Mouse (Mus musculus) mesoderm, embryonic 11.5 days (tissue): Measurements from ENCODE around the gene Fcor.

Experiments used
- DNase-seq: peaks from one replicate; pipeline ENCODE4 v3.0.0-alpha.2; 2012; ENCODE audit warnings: low read depth, low spot score

Gene Fcor

GRCm38 (mm10) chr8:3671980-3672491, at the start of gene Fcor:
Gene Fcor (minus strand): TSS chr8:3672362.
- peak; percentile 86 for DNase-seq

DNA sequence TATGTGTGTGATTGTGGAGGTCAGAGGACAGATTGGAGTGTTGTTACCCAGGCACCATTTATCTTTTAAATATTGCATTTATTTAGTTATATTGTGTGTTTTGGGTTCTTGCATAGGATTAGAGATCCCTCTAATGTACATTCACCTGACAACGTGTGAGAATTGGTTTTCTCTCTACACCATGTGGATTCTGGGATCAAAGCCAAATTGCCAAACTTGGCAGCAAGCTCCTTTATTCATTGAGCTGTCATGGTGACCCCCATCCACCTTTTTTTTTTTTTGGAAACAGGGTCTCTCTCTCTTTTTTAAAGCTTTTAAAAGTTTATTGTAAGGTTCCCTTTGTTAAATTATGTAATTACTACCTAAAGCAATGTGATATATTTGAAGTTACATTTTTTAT, 48.9 kb upstream of the Fcor start:
- no peak for DNase-seq

DNA sequence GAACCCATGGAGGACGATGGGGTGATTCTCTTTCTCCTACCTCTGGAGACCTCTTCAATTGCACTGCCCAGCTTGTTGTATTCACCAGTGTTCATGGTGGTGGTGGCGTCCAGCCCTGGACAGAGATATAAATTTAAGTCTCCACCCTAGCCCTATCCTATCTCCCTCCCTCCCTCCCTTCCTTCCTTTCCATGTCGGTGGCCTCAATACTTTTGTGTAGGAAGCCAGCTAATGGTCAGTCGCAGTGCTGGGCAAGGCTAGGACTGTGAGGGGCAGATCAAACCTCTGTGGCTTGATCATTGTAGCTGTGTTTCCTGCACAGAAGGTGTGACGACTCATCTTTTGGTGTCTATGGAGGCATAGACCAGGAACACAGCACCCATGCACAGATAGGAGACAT, 48.4 kb upstream of the Fcor start, which contains the start of gene Clec4g:
Gene Clec4g (minus strand): TSS at position 101 of the 400 bp plus-strand sequence.
- DNase-seq = no peak

DNA sequence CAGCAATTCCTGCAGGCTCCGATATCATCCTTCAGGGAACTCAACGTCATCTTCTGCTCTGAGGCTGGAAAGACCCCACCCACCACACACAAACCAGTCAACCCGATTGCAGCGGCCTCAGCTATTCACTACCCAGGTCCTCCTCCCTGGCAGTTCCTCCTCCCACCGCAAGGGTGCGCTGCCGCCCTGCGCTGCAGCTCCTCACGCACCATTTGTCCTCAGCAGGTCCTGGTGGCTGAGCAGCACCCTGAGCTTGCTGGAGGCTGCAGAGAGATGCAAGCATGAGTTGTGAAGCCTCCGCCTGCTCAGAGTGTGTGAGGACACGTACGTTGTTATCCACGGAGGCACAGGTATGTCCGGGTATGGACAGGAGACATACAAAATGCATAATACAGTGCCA, 46.4 kb upstream of the Fcor start:
- DNase-seq = peak; percentile 78

- DNase-seq = no peak
These were observed 45.3 kb upstream of the Fcor start for GRCm38 (mm10) chr8:3717321-3717954.

GRCm38 (mm10) chr8:3711646-3712045, 39.5 kb upstream of the Fcor start:
- no peak for DNase-seq

DNA sequence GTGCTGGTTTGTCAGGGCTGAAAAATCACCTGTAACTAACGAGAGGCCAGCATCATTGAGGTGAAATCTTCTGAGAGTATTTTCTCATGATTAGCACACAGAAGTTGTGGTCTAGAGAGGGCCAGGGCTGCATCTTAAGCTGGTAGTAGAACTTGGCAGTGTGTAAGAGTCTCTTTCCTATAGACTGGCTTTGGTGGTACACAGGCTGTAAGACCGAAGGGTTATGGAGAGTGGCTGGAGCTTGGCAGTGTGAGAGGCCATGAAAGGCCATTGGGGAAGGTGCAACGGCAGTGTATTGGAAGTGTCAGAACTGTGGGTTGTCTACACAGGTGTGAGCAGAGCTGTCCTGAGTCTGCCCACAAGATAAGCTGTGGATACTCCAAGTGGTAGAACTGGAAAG, 38.1 kb upstream of the Fcor start:
- no peak for DNase-seq

GRCm38 (mm10) chr8:3707611-3708010, 35.4 kb upstream of the Fcor start:
- no peak for DNase-seq

GRCm38 (mm10) chr8:3705711-3706110, 33.5 kb upstream of the Fcor start:
- DNase-seq = peak; percentile 5

DNA sequence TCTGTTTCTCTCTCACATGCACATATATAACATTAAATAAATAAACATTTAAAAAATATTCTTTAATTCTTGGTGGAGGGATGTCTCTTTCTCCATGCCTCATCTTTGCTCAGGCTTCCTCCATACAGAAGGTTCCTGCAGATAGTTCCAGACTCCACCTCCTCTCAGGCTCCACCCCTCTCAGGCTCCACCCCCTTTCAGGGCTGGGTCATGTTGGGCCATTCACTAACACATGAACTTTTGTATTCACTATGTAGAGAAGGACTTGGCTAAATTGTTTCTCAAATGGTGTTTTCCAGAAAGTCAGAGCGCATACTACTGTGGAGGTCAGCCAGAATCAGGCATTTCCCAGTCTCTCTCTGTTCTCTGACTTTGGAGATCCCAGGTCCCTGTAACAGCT, 29.3 kb upstream of the Fcor start:
- DNase-seq = no peak

- no peak for DNase-seq
These were observed 22.0 kb upstream of the Fcor start, which contains the start of gene Fcer2a for GRCm38 (mm10) chr8:3694121-3694520. Gene Fcer2a (minus strand): TSS chr8:3694175.

- no peak for DNase-seq
These were observed 18.6 kb upstream of the Fcor start for GRCm38 (mm10) chr8:3690774-3691173.

DNA sequence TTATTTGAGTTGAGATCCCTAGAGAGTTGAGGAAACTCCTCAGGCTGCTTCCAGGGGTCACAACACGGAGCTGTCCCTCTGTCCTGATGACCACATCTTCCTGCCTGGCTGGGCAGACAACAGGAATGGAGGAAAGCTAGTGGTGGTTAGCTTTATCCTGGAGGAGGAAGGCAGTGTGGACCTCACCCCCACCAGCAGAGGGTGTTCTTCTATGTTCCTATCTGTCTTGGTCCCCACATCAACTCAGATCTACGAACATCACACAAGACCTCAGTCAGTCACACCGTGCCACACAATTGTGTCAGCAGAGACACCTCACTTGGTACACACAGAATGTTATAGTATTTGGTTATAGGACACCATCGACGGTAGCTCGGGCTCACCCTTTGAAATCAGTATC, 15.4 kb upstream of the Fcor start:
- no peak for DNase-seq

- no peak for DNase-seq
These were observed 13.3 kb upstream of the Fcor start for GRCm38 (mm10) chr8:3685422-3685821.

GRCm38 (mm10) chr8:3684530-3684929, 12.4 kb upstream of the Fcor start:
- DNase-seq = no peak

DNA sequence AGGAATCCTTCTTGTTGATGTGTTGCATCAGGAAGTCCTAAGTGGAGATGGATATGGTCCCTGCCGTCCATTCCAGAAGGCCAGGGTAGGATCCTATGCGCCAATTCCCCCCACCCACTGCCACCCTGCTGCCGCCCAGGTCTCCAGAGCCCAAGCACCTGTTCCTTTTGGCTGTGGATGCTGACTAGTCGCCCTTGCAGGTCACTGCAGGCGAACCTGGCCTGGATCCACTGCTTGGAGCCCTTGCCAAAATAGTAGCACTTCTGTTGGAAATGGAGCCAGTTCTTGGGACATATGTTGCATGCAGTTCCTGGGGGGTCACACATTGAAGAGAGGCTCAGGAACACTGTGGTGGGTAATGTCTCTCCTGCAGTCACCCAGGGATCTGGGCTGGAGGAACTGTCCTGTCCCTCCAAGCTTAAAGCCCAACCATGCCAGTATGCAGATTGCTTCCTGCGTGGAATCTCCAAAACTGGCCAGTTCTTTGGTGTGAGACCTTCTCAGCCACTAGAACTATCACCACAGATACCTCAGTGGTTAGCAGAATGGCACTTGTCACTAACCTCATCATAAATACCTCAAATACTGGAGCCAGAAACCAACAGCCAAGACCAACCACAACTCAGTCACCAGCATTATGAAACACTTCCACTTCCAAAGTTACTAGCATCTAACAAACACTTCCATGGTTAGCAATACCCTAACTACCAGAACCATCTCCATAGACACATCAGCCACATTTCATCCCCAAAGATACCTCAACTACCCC, 11.4 kb upstream of the Fcor start:
- DNase-seq = no peak

GRCm38 (mm10) chr8:3682435-3682834, 10.3 kb upstream of the Fcor start:
- DNase-seq = no peak

GRCm38 (mm10) chr8:3679656-3680055, 7.5 kb upstream of the Fcor start:
- DNase-seq = no peak

GRCm38 (mm10) chr8:3679236-3679635, 7.1 kb upstream of the Fcor start:
- DNase-seq = no peak

- no peak for DNase-seq
These were observed 6.7 kb upstream of the Fcor start for GRCm38 (mm10) chr8:3678831-3679230.

DNA sequence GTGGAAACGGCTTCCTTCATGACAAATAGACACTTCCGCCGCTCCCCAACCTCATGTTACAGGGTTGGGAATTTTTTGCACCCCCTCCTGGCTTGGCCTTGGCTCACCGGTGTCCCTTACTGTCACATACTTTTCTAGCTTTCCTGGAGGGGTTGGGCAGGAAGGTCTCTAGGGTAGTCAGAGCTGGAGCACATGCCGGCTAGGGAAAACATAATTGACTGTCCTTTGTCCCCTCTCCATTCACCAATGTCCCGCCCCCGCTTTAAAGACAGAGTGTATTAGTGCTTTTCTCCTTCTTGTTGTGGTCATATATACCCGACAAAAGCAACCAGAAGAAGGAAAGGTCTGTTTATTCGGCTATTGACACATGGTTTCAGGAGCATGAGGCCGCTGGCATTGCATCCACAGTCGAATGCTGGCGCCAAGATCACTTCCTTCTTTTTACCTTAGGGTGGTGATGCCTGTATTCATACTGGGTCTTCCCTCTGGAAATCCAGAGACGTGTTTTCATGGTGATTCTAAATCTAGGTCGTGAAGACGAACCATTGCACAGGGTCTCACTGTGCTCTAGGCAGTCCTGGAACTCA, 4.9 kb upstream of the Fcor start:
- peak; percentile 25 for DNase-seq

GRCm38 (mm10) chr8:3676131-3676992, 4.2 kb upstream of the Fcor start, which contains the start of gene Trappc5:
Gene Trappc5 (plus strand): TSS chr8:3676299.
- DNase-seq = peak; percentile 95
